Mouse (Mus musculus): ENCODE results near the gene Msrb2. TPM values are rescaled to one million over a fixed set of nuclear protein-coding genes. Genes with fewer than 3 reads are reported as not detected.

Gene Msrb2
- 26.8 TPM for polyA plus RNA-seq (2014; fragmentation: Illumina TruSeq; extraction: RNeasy Lipid Tissue Mini Kit (QIAGEN cat#74804))

GRCm38 (mm10) chr2:19371390-19372158 lies at the start of gene Msrb2:
Msrb2 (plus strand) TSS chr2:19371440.

Other genes with a start within 250 kb of the Msrb2 start
- gene Armc3, start 172.1 kb upstream of the Msrb2 start, polyA plus RNA-seq (2014; fragmentation: Illumina TruSeq; extraction: RNeasy Lipid Tissue Mini Kit (QIAGEN cat#74804)), result 2.6 TPM
- not detected for gene Ptf1a, start 74.2 kb downstream of the Msrb2 start, polyA plus RNA-seq (2014; fragmentation: Illumina TruSeq; extraction: RNeasy Lipid Tissue Mini Kit (QIAGEN cat#74804))
- gene 4921504E06Rik, start 182.5 kb downstream of the Msrb2 start, polyA plus RNA-seq (2014; fragmentation: Illumina TruSeq; extraction: RNeasy Lipid Tissue Mini Kit (QIAGEN cat#74804)), result not detected